In genomic region chr11:106124784-106125183, GRCm38 (mm10) we compare ENCODE assay signal across 27 mouse cellular contexts. TPM values are rescaled to one million over a fixed set of nuclear protein-coding genes. Genes with fewer than 3 reads are reported as not detected.
"Had no signal": no experiment of that assay in that cellular context is flagged by ENCODE, and none has a peak within 500 bp of the region (broad histone marks: within the 10 kb centered on the region; RNA-seq: fewer than 3 reads in every experiment).

No protein-coding gene starts in this region.

- DNase-seq: lung, adult 18-20 months; lung, embryonic 14.5 days; lung, postnatal 10 days; lung, postnatal 4 days; midbrain, embryonic 14.5 days; retina, postnatal 1 day; right cerebral cortex, adult 18-20 months; right cerebral cortex, postnatal 25 days; right cerebral cortex, postnatal 4 days; spleen, adult 18-20 months; thymus, adult 18-20 months; thymus, postnatal 14 days; thymus, postnatal 36 days had no signal

- H3K4me1 ChIP-seq: midbrain, embryonic 10.5 days; midbrain, embryonic 12.5 days; neural tube, embryonic 13.5 days; neural tube, embryonic 15.5 days; stomach, embryonic 15.5 days had no signal

- H3K27me3 ChIP-seq: midbrain, embryonic 12.5 days; neural tube, embryonic 13.5 days; neural tube, embryonic 15.5 days; stomach, embryonic 15.5 days had no signal

- H3K4me2 ChIP-seq: lung, embryonic 14.5 days; midbrain, embryonic 12.5 days; neural tube, embryonic 13.5 days; neural tube, embryonic 15.5 days; stomach, embryonic 15.5 days had no signal

- H3K4me3 ChIP-seq: midbrain, embryonic 10.5 days; midbrain, embryonic 12.5 days; myocyte; neural tube, embryonic 13.5 days; neural tube, embryonic 15.5 days; stomach, embryonic 15.5 days had no signal

- H3K27ac ChIP-seq: midbrain, embryonic 10.5 days; midbrain, embryonic 12.5 days; neural tube, embryonic 13.5 days; neural tube, embryonic 15.5 days; stomach, embryonic 15.5 days; stomach, postnatal 0 days had no signal

- H3K9ac ChIP-seq: lung, embryonic 14.5 days; midbrain, embryonic 12.5 days; neural tube, embryonic 13.5 days; neural tube, embryonic 15.5 days; stomach, embryonic 15.5 days had no signal

- H3K9me3 ChIP-seq: midbrain, embryonic 10.5 days; midbrain, embryonic 12.5 days; neural tube, embryonic 13.5 days; neural tube, embryonic 15.5 days; stomach, embryonic 15.5 days had no signal

RNA-seq across cellular contexts. Expression of gene Gm10840, which starts 35.9 kb away (rescaled TPM):
- total RNA-seq: megakaryocyte-erythroid progenitor cell, adult 5-6 weeks had no signal
- polyA plus RNA-seq: liver, embryonic 16.5 days; lung, embryonic 14.5 days; lung, embryonic 16.5 days; midbrain, embryonic 10.5 days; midbrain, embryonic 14.5 days; midbrain, embryonic 16.5 days; myocyte; neural tube, embryonic 11.5 days; neural tube, embryonic 13.5 days; neural tube, embryonic 15.5 days; small intestine, adult 2 months; stomach, embryonic 15.5 days; stomach, postnatal 0 days; urinary bladder, adult 2 months had no signal
